Mouse (Mus musculus): ENCODE measurements at regions not wholly inside any gene's neighbourhood (a gene's known extent, or its start where the extent isn't known, plus 50 kb on each side); places are given as distances from the start of the nearest gene placed in this dataset.

DNA sequence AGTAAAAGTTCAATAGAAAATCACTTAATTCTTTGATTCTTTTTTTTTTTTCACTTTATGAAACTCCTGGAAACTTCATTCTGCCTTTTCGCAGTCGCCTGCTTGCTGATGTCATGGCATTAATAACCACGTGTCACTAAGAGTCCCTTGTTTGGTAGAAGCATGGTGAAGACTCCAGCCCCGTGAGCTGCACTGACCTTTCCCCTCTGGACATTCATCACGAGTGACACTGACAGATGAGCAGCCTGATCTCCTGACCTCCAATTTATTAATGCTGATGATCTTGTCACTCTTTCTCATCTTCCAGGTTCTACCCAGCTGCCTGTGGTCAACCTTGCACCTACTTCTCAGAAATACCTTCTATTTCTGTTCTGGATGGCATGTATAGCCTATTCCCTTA, 867.1 kb upstream of the Slit2 start:
- DNase-seq (ENCODE audit: low spot score in 2 of 2), result no peak

DNA sequence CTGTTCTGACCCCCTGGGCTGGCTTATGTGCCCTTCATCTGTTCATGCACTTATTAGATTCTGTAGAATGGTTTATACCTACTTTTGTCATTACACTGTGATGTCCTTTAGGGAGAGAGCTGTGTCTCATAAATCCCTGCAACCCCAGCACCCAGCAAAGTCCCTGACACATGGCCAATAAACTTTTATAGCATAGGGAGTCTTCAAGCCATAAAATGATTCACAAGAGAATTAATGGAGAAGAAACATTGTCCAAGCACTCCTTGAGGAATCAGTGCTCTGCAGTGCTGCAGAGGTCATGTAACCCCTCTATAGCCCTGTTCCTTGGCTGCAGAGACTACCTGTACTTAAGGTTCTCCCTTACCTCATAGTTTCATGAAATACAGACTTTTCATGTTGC, 887.2 kb upstream of the Slit2 start:
- DNase-seq (ENCODE audit: low spot score in 2 of 2), result no peak

DNA sequence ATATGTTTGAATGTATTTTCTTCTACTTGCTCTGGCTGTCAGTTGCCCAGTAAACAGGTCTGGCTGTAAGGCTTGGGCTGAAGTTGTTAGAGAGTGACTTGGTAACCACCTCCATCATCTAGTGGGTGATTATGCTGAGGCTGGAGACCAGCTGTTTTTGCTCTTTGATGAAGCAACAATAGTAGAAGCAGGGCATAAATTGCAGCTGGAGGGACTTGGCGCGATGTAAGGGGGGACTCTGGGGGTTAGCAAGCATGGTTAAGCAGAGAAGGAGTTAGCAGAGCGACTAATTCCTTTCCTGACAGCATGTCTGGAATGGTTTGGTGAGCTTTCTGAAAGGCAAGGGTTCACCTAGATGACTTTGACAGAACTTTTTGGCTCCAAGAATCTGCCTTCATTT, 930.0 kb upstream of the Slit2 start:
- DNase-seq (ENCODE audit: low spot score in 2 of 2), result no peak

- DNase-seq (ENCODE audit: low spot score in 2 of 2), result no peak
Observed at GRCm38 (mm10) chr5:47036752-47037151, 946.2 kb upstream of the Slit2 start.

- peak in 1 of 2 experiments; percentile 0 for DNase-seq (ENCODE audit: low spot score in 2 of 2)
Observed at GRCm38 (mm10) chr5:47034021-47034420, 948.9 kb upstream of the Slit2 start.

GRCm38 (mm10) chr5:47014351-47014750, 968.6 kb upstream of the Slit2 start:
- peak; percentile 7 to 34 for DNase-seq (ENCODE audit: low spot score in 2 of 2)

DNA sequence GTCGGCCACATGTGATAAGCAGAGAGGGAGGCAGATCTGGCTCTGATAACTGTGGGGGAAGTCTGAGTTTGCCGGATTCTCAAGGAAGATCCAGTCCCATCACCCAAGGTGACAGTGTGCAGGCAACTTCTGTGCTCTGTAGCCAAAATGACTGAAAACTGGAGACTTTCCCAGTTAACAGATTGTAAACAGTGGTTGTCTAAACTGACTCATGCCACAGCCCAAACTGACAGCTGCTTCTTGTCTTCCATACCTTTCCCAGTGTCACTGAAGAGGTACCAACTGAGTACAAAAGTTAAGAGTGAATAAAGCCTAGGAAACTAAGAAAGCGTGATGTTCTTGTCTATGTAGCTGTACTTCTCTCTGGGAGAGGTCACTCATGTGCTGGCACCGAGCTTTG, 990.4 kb upstream of the Slit2 start:
- no peak for DNase-seq (ENCODE audit: low spot score in 2 of 2)

GRCm38 (mm10) chr5:46986519-46986918, 996.4 kb upstream of the Slit2 start:
- no peak for DNase-seq (ENCODE audit: low spot score in 2 of 2)

DNA sequence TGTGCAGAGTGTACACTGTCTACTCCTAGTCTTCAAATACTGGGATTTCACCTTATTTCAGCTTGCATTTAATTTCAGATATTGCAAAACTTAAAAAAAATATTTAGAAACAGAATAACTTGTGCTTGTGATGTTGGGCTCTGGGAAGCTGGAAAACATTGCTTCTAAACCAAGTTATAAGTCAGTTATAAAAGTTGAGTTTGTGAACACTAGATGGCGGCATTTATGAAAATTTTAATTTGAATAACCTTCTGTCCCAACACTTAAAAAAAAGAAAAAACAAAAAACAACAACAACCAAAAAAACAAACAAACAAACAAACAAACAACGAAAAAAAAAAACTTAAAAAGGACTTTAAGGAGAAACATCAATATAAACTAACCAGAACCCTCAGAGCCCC, 1002.6 kb upstream of the Slit2 start:
- DNase-seq (ENCODE audit: low spot score in 2 of 2), result no peak

- no peak for DNase-seq (ENCODE audit: low spot score in 2 of 2)
Observed at GRCm38 (mm10) chr5:46968870-46969436, 1014.0 kb upstream of the Slit2 start.

DNA sequence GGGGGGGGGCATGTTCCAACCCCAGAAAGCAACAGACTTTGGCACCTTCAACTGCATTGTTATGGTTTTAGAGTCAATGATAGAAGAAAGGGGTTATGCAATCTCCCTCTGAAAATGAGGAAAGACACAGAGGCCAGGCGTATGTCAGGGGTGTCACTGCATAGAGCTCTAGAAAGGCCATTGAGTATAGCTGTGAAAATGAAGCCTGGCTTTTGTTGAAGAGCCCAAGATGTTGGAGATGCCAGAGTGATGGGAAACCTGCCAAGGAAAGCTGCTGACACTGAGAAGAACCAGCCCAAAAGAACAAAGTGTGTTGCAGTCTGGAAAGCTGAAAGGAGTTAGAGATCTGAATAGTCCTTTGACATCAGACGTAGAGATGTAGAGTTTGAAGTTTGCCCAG, 1022.2 kb upstream of the Slit2 start:
- DNase-seq (ENCODE audit: low spot score in 2 of 2), result peak in 1 of 2 experiments; percentile 8

- DNase-seq (ENCODE audit: low spot score in 2 of 2), result no peak
Observed at GRCm38 (mm10) chr5:46926324-46926723, 1056.6 kb upstream of the Slit2 start.

DNA sequence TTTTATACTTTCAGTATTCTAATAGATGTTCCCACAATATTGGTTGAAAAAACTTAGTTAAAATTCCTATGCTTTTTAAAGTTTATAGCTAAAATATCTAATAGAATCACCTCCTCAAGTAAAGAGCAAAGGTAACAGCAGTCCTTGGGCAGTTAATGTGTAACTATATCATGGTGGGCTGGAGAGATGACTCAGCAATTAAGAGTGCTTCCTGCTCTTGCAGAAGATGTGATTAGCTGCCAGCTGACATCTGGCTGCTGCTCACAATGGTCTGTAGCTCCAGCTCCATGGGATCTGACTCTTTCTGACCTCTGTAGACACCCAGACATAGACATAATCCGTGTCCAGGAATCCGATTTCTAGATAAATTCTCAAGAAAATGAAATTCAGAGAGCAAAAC, 1044.5 kb upstream of the Lcorl start:
- DNase-seq (ENCODE audit: low spot score in 2 of 2), result no peak

DNA sequence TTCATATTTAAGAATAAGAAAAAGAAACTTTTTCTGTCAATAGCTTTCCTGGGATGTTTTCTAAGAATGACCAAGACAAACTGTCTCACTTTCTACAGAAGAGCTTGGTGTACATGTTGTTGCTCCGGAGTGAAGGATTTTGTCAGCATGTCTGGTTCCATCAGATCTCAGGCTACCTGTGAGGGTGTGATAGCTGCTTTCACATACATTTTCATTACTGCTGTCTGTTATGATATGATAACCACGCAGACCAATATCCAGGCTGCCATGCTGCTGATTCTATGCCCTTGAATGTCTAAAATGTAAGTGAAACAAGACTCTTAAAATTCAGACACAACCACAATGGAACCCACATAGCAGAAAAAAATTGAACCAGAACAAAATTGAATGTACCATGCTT, 1036.6 kb upstream of the Lcorl start:
- no peak for DNase-seq (ENCODE audit: low spot score in 2 of 2)

DNA sequence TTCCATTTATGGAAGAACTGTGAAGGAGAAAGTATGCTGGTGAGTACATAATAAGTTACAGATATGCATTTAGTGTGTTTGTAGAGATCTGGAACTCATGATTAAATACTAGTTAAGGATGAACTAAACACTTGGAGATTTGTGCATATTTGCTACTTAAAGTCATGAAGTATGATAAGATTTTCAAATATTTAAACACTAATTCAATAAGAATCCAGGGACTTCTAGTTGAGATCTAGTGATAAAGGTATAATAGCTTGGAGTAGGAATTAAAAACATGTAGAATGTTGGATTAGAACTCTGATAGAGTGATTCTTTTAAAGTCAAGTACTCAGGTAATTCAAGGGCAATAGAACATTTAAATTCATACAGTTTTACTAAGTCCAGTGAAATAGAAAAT, 1026.5 kb upstream of the Lcorl start:
- no peak for DNase-seq (ENCODE audit: low spot score in 2 of 2)

GRCm38 (mm10) chr5:46856837-46857236, 999.4 kb upstream of the Lcorl start:
- DNase-seq (ENCODE audit: low spot score in 2 of 2), result no peak

- DNase-seq (ENCODE audit: low spot score in 2 of 2), result no peak
Observed at GRCm38 (mm10) chr5:46845175-46845574, 987.8 kb upstream of the Lcorl start.

DNA sequence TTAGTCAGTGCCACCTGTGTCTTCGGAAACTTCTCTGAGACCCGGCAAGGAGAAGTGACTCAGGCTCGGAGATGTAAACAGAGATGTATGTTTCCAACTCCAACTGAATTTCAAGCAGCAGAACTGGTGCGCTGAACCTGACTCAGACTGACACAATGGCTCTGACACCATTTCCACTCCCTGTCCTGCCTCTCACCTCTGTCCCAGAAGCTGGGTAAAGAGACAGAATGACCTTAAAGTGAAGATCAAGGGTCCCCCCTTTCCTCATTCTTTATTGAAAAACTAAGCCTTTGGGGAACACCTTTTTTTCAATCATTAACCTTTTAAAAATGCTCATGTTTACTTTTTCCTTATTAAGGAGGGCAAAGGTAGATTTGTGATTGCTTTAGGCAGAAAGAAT, 979.4 kb upstream of the Lcorl start:
- DNase-seq (ENCODE audit: low spot score in 2 of 2), result no peak

DNA sequence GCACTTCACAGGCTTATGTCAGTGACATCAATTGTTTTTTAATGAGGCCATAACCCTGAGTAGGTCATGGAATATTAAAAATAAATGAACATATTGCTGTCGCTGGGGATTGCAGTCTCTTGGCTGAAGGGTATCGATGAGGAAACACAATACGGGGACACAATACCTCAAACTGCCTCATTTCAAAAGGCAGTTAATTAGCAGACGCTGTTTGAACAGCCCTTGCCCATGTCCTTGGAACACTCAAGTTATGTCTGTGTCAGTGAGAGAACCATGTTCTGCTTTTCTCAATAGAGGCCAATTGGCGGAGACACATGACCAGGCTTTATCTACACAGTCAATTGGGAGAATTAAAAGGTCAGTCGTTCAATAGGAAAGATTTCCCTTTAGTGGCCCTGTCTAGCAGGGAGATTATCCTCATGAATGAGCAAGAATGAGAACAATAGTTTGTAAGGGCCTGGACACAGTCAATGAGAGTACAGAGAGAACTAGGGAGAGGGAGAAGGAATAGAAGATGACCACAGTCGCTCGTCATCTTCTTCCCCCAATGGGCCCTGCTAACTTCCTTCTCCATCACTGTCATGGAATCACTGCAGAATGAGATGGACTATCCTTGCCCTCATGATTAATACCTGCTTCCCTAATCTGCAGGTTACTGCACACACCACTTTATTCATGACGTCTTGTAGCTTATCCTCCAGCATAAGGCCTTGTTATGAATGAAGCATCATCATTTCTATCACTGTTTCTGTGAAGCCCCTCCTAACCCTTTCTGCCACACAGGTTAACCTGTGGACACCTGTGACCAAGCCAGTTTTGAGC, 973.6 kb upstream of the Lcorl start:
- DNase-seq (ENCODE audit: low spot score in 2 of 2), result peak in 1 of 2 experiments; percentile 19

DNA sequence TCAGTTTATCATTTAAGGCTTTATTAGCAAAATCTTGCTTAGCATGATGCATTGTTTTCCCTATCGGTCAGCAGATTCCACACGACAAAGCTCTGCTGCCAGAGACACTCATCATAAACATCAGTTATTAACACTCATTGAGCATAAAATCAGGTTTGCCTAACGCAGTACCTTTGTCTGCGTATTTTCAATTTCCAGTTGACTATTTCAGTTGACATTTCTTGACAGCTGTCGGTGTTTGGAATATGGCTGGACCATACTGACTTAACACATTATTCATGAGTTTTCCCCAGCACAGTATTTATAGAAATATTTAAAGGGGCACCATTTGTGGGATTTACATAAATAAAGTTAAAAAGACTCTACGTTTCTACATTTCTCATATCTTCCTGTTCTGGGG, 972.7 kb upstream of the Lcorl start:
- DNase-seq (ENCODE audit: low spot score in 2 of 2), result no peak

DNA sequence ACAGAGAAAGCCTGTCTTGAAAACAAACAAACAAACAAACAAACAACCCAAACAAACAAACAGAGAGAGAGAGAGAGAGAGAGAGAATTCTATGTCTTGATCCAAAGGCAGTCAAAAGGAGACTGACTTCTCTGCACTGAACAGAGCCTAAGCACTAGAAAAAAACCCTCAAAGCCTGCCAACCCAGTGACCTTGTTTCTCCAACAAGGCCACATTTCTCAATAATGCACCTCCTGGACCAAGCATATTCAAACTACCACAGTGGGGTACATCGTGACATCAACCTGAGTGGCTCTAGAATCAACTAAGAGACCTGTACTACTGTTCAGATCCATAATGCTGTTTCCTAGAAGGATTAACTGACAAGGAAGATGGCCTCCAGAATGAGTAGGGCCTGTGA, 969.0 kb upstream of the Lcorl start:
- no peak for DNase-seq (ENCODE audit: low spot score in 2 of 2)

- DNase-seq (ENCODE audit: low spot score in 2 of 2), result no peak
Observed at GRCm38 (mm10) chr5:46824934-46825333, 967.5 kb upstream of the Lcorl start.

GRCm38 (mm10) chr5:46795102-46795501, 937.7 kb upstream of the Lcorl start:
- no peak for DNase-seq (ENCODE audit: low spot score in 2 of 2)
